Mouse (Mus musculus) limb, embryonic 11.5 days (tissue): ENCODE results near the gene Iqcc. TPM values are rescaled to one million over a fixed set of nuclear protein-coding genes. Genes with fewer than 3 reads are reported as not detected.

ENCODE experiments used
- ATAC-seq: fragments of 200-750 bp; cut with Nextera tagmentation; 2 replicates; pipeline ENCODE4 v1.8.0; 2017; ENCODE audit warnings: low read depth; ENCODE audit not compliant: insufficient number of reproducible peaks, low FRiP score, low TSS enrichment
- DNase-seq: peaks from one replicate; pipeline ENCODE4 v3.0.0-alpha.2; 2015; ENCODE audit warnings: low spot score
- H3K27ac ChIP-seq: fragments of 300-500 bp; sonication (generic); replicated peaks from 2 replicates; pipeline ENCODE4 v1.5.1; 2014; ENCODE audit warnings: low read depth, mild to moderate bottlenecking, low read length
- H3K27me3 ChIP-seq: fragments of 300-500 bp; sonication (generic); 2 replicates; pipeline ENCODE4 v1.6.1; 2014; ENCODE audit warnings: mild to moderate bottlenecking, low read length, mixed read lengths; ENCODE audit not compliant: control insufficient read depth, insufficient read depth
- H3K36me3 ChIP-seq: fragments of 300-500 bp; sonication (generic); 2 replicates; pipeline ENCODE4 v1.6.1; 2014; ENCODE audit warnings: mild to moderate bottlenecking, low read length, moderate library complexity, mixed read lengths; ENCODE audit not compliant: control insufficient read depth, insufficient read depth
- H3K4me1 ChIP-seq: fragments of 300-500 bp; sonication (generic); 2 replicates; pipeline ENCODE4 v1.6.1; 2014; ENCODE audit warnings: low read length, mixed read lengths; ENCODE audit not compliant: control insufficient read depth, insufficient read depth
- H3K4me2 ChIP-seq: fragments of 300-500 bp; sonication (generic); 2 replicates; pipeline ENCODE4 v1.6.1; 2014; ENCODE audit warnings: low read depth, mild to moderate bottlenecking, moderate library complexity; ENCODE audit not compliant: severe bottlenecking
- H3K4me3 ChIP-seq: fragments of 300-500 bp; sonication (generic); 2 replicates; pipeline ENCODE4 v1.5.1; 2014; ENCODE audit warnings: low read depth, low read length
- H3K9ac ChIP-seq: fragments of 300-500 bp; sonication (generic); 2 replicates; pipeline ENCODE4 v1.6.1; 2014; ENCODE audit warnings: mild to moderate bottlenecking, low read length
- H3K9me3 ChIP-seq: fragments of 300-500 bp; sonication (generic); 2 replicates; pipeline ENCODE4 v1.6.1; 2016; ENCODE audit warnings: low read length; ENCODE audit not compliant: control insufficient read depth
- WGBS: fragments of 180-500 bp; shearing (Covaris S2); extraction: QIAGEN DNeasy Blood & Tissue Kit; methylation state at CpG from one replicate; pipeline ENCODE4 v1.1.7; 2014; 5-methylcytosine and 5-hydroxymethylcytosine counted together
- polyA plus RNA-seq: library from polyadenylated mRNA; unstranded; fragments of >200 nt; fragmentation: Nextera tagmentation; extraction: Ambion mirVana; gene quantifications from 2 replicates; pipeline ENCODE4 v1.2.1, GENCODE M21; 2014

Gene Iqcc
- polyA plus RNA-seq, 1 experiment from 2014 or later = 26.4 TPM

DNA sequence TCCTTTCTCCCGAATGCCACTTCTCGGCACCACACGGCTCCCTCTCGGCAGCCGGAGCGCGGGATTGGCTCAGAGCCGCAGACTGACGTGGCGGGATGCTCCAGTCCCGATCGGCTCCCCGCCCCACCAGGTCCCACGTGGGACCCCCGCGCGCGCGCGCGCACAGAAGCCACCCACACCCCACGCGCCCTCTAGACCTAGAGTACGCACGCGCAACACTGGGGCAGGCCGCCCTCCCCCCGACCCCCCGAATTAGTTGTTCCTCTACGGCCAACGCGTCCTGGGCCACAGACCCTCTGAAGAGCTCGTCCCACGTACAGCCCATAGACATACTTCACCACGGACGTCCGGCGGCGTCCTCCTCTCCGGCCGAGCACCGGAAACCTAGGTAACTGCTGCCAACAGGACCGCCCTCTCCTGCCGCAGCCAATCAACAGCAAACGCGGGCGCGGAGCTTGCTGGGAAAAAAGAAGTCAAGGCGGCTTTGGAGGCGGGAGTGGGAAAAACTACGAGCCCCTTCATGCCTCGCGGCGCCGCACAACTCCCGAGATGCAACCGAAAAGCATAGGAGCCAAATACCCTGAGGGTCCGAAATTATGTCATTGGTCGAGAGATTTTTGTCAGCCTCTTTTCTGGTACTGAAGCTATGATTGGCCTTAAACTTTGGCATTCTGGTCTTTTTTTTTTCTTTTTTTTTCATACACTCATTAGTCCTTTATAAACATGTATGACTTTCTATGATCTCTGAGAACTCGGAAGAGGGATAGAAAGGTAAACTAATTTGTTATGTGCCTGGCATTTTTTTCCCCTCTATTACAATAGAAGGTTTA lies 22.0 kb upstream of the Iqcc start, which contains the start of gene Txlna:
Gene Txlna, minus strand, starts transcription at position 428 of the 830 bp plus-strand sequence.
- H3K36me3 ChIP-seq = peaks cover 26% of the 10 kb centered on the region
- ATAC-seq (peak; percentile 94), DNase-seq (peak; percentile 97)
- H3K27me3 ChIP-seq = no peaks in the 10 kb centered on the region
- H3K9ac ChIP-seq = peak within 1 kb of the TSS; percentile 76
- peak within 1 kb of the TSS; percentile 96 for H3K4me2 ChIP-seq
- no peaks in the 10 kb centered on the region for H3K9me3 ChIP-seq
- peak within 1 kb of the TSS; percentile 74 for H3K4me3 ChIP-seq
- H3K27ac ChIP-seq = peak within 1 kb of the TSS; percentile 87
- under 1% methylated on average over 60 of the region's 60 CpGs for WGBS
- H3K4me1 ChIP-seq = peaks cover 11% of the 10 kb centered on the region

GRCm38 (mm10) chr4:129640101-129640637 lies 21.3 kb upstream of the Iqcc start:
- no peak for ATAC-seq

DNA sequence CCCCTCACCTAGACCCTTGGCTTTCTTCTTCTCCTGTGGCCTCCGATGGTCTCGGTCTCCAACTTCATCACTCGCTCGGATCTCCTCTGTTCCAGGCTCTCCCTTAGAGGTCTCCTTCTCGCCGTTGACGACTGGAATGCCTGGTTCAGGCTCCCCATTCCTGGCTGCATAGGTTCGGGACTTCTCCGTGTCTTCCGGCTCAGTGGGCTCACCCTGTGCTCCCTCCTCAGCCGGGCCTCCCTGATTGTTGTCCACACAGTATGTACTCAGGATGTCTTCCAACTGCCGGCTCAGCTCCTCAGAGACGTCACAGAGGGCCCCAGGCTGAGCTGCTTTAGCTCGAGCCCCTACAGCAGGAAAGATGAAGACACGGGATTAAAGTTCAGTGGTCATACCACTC lies 20.3 kb upstream of the Iqcc start:
- 91% methylated on average over 15 of the region's 15 CpGs for WGBS
- Histone ChIP-seq H3K4me1 (peaks cover 11% of the 10 kb centered on the region), H3K9me3 (no peaks in the 10 kb centered on the region), H3K27ac (no peak overlapping the region), H3K27me3 (no peaks in the 10 kb centered on the region), H3K9ac (no peak overlapping the region), H3K4me2 (peak overlapping the region; percentile 96; the same call in 1 of the 2 replicates), H3K36me3 (peaks cover 24% of the 10 kb centered on the region), H3K4me3 (no peak overlapping the region; the same call in 1 of the 2 replicates)
- no peak for DNase-seq
- no peak for ATAC-seq

More at GRCm38 (mm10) chr4:129640101-129640637, 21.3 kb upstream of the Iqcc start:
- Histone ChIP-seq H3K9me3 (no peaks in the 10 kb centered on the region), H3K4me3 (peak overlapping the region; percentile 74), H3K4me1 (peaks cover 11% of the 10 kb centered on the region), H3K27ac (peak overlapping the region; percentile 87), H3K36me3 (peaks cover 26% of the 10 kb centered on the region), H3K4me2 (peak overlapping the region; percentile 96), H3K27me3 (no peaks in the 10 kb centered on the region), H3K9ac (peak overlapping the region; percentile 76)
- peak; percentile 32 for DNase-seq
- 9% methylated on average over 17 of the region's 17 CpGs for WGBS

- no peak overlapping the region for H3K4me3 ChIP-seq
- peaks cover 69% of the 10 kb centered on the region for H3K36me3 ChIP-seq
- no peak for DNase-seq
- no peak overlapping the region for H3K9ac ChIP-seq
- no peaks in the 10 kb centered on the region for H3K9me3 ChIP-seq
- H3K27ac ChIP-seq = no peak overlapping the region
- no peak for ATAC-seq
- peaks cover under 1% of the 10 kb centered on the region; the same call in 1 of the 2 replicates for H3K4me1 ChIP-seq
- WGBS = 94% methylated on average over 6 of the region's 6 CpGs
- H3K4me2 ChIP-seq = no peak overlapping the region
- no peaks in the 10 kb centered on the region for H3K27me3 ChIP-seq
Observed at GRCm38 (mm10) chr4:129633852-129634251, 15.0 kb upstream of the Iqcc start.

DNA sequence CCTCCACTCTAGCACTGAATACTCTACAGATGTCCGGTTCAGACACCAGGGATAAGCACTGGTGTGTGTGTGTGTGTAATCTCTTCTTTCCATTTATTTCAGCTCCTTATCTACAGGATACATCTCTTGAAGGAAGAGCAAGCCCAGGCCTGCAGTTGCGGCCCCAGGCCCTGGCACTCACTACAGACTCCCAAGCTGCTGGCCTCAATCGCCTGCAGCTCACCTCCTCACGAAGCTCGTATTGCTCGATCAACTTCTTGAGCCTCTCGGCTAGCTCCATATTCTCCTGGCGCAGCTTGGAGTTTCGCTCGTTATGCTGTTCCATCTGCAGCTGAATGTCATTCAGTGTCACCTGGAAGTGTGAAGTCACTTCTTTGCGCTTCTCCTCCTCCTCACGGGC lies 13.0 kb upstream of the Iqcc start:
- no peaks in the 10 kb centered on the region for H3K4me1 ChIP-seq
- 93% methylated on average over 12 of the region's 12 CpGs for WGBS
- peaks cover 73% of the 10 kb centered on the region for H3K36me3 ChIP-seq
- ATAC-seq (no peak), DNase-seq (no peak)
- no peak overlapping the region for H3K27ac ChIP-seq
- H3K4me3 ChIP-seq = no peak overlapping the region
- no peaks in the 10 kb centered on the region for H3K27me3 ChIP-seq
- H3K9ac ChIP-seq = no peak overlapping the region
- no peak overlapping the region for H3K4me2 ChIP-seq
- no peaks in the 10 kb centered on the region for H3K9me3 ChIP-seq

- H3K36me3 ChIP-seq = peaks cover 71% of the 10 kb centered on the region
- no peak overlapping the region for H3K4me3 ChIP-seq
- 87% methylated on average over 4 of the region's 4 CpGs for WGBS
- no peaks in the 10 kb centered on the region for H3K27me3 ChIP-seq
- no peak overlapping the region for H3K9ac ChIP-seq
- ATAC-seq = no peak
- H3K9me3 ChIP-seq = no peaks in the 10 kb centered on the region
- DNase-seq = no peak
- no peaks in the 10 kb centered on the region for H3K4me1 ChIP-seq
- H3K27ac ChIP-seq = no peak overlapping the region
- no peak overlapping the region for H3K4me2 ChIP-seq
Observed at GRCm38 (mm10) chr4:129630944-129631343, 12.0 kb upstream of the Iqcc start.

DNA sequence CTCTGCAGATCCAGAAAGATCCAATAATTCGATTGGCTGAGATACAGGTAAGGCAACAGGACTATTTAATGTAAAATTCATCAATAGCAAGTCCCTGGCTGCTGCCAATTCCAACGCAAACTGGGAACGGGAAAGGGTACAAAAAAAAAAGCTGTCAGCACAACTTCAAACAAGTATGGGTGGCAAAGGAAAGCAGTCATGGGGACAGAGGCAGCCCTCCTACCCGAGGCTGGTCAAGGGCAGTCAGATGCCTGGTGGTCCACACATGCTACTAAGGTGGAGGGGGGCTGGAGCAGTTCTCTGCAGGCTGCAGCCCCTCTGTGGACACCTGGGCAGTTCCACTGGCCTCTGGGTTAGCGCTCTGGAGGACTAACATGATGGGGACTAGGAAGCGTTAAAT lies 7.1 kb upstream of the Iqcc start:
- H3K4me3 ChIP-seq = no peak overlapping the region

GRCm38 (mm10) chr4:129625496-129625895 lies 6.6 kb upstream of the Iqcc start:
- Histone ChIP-seq H3K4me1 (peaks cover 25% of the 10 kb centered on the region), H3K9ac (no peak overlapping the region; the same call in 1 of the 2 replicates), H3K9me3 (no peaks in the 10 kb centered on the region), H3K27me3 (no peaks in the 10 kb centered on the region), H3K36me3 (peaks cover 35% of the 10 kb centered on the region), H3K4me3 (no peak overlapping the region), H3K27ac (no peak overlapping the region), H3K4me2 (peak overlapping the region; percentile 84)
- 43% methylated on average over 4 of the region's 4 CpGs for whole genome bisulfite sequencing
- DNase-seq = no peak
- no peak for ATAC-seq

More for the DNA sequence above, 7.1 kb upstream of the Iqcc start:
- H3K36me3 ChIP-seq = peaks cover 40% of the 10 kb centered on the region
- H3K9me3 ChIP-seq = no peaks in the 10 kb centered on the region
- no peak overlapping the region for H3K27ac ChIP-seq
- no peak for ATAC-seq
- WGBS = 76% methylated on average over 6 of the region's 6 CpGs
- peaks cover 25% of the 10 kb centered on the region for H3K4me1 ChIP-seq
- no peaks in the 10 kb centered on the region for H3K27me3 ChIP-seq
- no peak overlapping the region for H3K9ac ChIP-seq
- no peak for DNase-seq
- H3K4me2 ChIP-seq = no peak overlapping the region
